Mouse (Mus musculus) stomach, embryonic 14.5 days (tissue): Measurements from ENCODE around the gene Agrp. TPM values are rescaled to one million over a fixed set of nuclear protein-coding genes. Genes with fewer than 3 reads are reported as not detected.

Experiments used
- ATAC-seq: fragments of 200-750 bp; cut with Nextera tagmentation; 2 replicates; pipeline ENCODE4 v1.8.0; 2017; ENCODE audit warnings: low read depth, moderate TSS enrichment; ENCODE audit not compliant: insufficient number of reproducible peaks, insufficient read depth, low FRiP score
- H3K27ac ChIP-seq: fragments of 300-500 bp; sonication (generic); 2 replicates; pipeline ENCODE4 v1.5.1; 2014; ENCODE audit warnings: mild to moderate bottlenecking, low read length, moderate library complexity, mixed read lengths
- H3K27me3 ChIP-seq: fragments of 300-500 bp; sonication (generic); 2 replicates; pipeline ENCODE4 v1.6.1; 2014; ENCODE audit warnings: low read length, control low read depth, mixed read lengths; ENCODE audit not compliant: control insufficient read depth, insufficient read depth
- H3K36me3 ChIP-seq: fragments of 300-500 bp; sonication (generic); 2 replicates; pipeline ENCODE4 v1.6.1; 2014; ENCODE audit warnings: mild to moderate bottlenecking, control low read depth, low read length, moderate library complexity, mixed read lengths; ENCODE audit not compliant: control insufficient read depth, insufficient read depth
- H3K4me1 ChIP-seq: fragments of 300-500 bp; sonication (generic); 2 replicates; pipeline ENCODE4 v1.6.1; 2014; ENCODE audit warnings: low read length, control low read depth, mixed read lengths; ENCODE audit not compliant: control insufficient read depth, insufficient read depth
- H3K4me2 ChIP-seq: fragments of 300-500 bp; sonication (generic); replicated peaks from 2 replicates; pipeline ENCODE4 v1.6.1; 2014; ENCODE audit warnings: low read depth, low read length, control low read depth
- H3K4me3 ChIP-seq: fragments of 300-500 bp; sonication (generic); 2 replicates; pipeline ENCODE4 v1.5.1; 2014; ENCODE audit warnings: low read depth, low read length, control low read depth
- H3K9ac ChIP-seq: fragments of 300-500 bp; sonication (generic); replicated peaks from 2 replicates; pipeline ENCODE4 v1.6.1; 2014; ENCODE audit warnings: low read depth, mild to moderate bottlenecking, control low read depth, low read length, moderate library complexity, mixed read lengths
- H3K9me3 ChIP-seq: fragments of 300-500 bp; sonication (generic); 2 replicates; pipeline ENCODE4 v1.6.1; 2016; ENCODE audit warnings: low read depth, low read length, control low read depth; ENCODE audit not compliant: control insufficient read depth
- WGBS: fragments of 180-500 bp; shearing (Covaris S2); extraction: QIAGEN DNeasy Blood & Tissue Kit; methylation state at CpG from one replicate; pipeline ENCODE4 v1.1.7; 2014; 5-methylcytosine and 5-hydroxymethylcytosine counted together
- polyA plus RNA-seq: library from polyadenylated mRNA; unstranded; fragments of >200 nt; fragmentation: Nextera tagmentation; extraction: Ambion mirVana; gene quantifications from 2 replicates; pipeline ENCODE4 v1.2.1, GENCODE M21; 2014

Gene Agrp
- polyA plus RNA-seq, 1 experiment from 2014 or later, result 1.5 TPM

DNA sequence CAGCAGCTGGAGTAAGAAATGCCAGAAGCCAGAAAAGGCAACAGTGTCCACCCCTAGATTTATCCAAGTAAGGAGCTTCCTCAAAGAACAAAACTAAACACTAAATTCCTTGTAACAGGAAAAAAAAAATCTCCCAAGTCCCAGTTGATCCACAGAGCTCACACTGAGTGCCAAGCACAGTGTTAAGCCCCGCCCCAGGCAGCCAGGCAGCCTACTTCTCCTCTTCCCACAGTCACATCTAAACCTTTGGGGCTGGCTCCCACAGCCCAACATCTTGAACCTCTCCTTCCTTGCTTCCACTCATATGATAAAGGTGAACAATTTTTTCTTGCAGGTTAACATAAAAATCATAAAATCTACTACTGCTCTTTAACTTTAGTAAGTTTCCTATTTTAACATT is 73.3 kb downstream of the Agrp start:
- WGBS, result 88% methylated on average over 1 of the region's 1 CpGs
- no peak overlapping the region for H3K27ac ChIP-seq

DNA sequence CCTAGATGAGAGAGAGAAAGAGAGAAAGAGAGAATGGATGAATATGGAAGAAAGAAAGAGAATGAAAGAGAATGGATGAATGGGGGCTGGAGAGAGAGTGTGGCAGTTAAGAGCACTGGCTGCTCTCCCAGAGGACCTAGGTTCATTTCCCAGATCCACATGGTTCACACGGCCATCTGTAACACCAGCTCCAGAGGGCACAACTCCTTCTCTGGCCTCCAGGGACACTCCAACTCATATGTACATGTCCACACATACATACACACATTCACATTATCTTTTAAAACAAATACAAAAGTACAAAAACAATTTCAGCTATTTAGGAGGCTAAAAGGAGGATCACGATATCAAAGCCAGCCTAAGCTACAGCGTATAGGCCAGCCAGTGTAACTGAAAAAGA is 74.3 kb downstream of the Agrp start:
- no peak overlapping the region for H3K9ac ChIP-seq
- H3K27me3 ChIP-seq, result no peaks in the 10 kb centered on the region
- no peak for ATAC-seq
- H3K4me3 ChIP-seq, result no peak overlapping the region
- peaks cover 15% of the 10 kb centered on the region; the same call in 1 of the 2 replicates for H3K4me1 ChIP-seq
- no peak overlapping the region for H3K4me2 ChIP-seq
- peaks cover 3% of the 10 kb centered on the region; the same call in 1 of the 2 replicates for H3K36me3 ChIP-seq
- H3K27ac ChIP-seq, result no peak overlapping the region
- WGBS, result 82% methylated on average over 3 of the region's 3 CpGs
- no peaks in the 10 kb centered on the region for H3K9me3 ChIP-seq

More for the DNA sequence above, 73.3 kb downstream of the Agrp start:
- no peak for ATAC-seq
- H3K4me1 ChIP-seq, result peaks cover 15% of the 10 kb centered on the region; the same call in 1 of the 2 replicates
- no peaks in the 10 kb centered on the region for H3K27me3 ChIP-seq
- no peak overlapping the region for H3K4me2 ChIP-seq
- H3K9me3 ChIP-seq, result no peaks in the 10 kb centered on the region
- H3K9ac ChIP-seq, result no peak overlapping the region
- H3K36me3 ChIP-seq, result peaks cover 3% of the 10 kb centered on the region; the same call in 1 of the 2 replicates
- no peak overlapping the region for H3K4me3 ChIP-seq

DNA sequence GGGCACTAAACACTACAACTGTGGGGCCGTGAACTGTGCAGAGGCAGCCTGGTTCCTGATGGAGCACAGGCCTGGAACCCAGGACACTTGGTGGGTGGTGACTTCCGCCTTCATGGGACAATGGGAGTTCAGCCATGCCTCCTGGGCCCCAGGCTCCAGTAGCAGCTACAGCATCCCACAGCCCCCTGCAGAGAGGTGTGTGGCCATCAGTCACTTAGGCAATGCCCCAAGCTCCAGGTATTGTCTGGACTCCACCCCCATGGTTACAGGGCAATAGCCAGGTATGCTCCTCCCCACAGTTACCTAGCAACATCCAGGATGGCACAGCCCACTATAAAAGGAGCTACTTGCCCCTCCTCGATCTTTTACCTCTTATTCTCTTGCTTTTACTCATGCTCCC is 82.0 kb downstream of the Agrp start:
- Histone ChIP-seq H3K9ac (no peak overlapping the region), H3K4me3 (no peak overlapping the region), H3K36me3 (no peaks in the 10 kb centered on the region), H3K27ac (no peak overlapping the region), H3K4me1 (no peaks in the 10 kb centered on the region), H3K27me3 (no peaks in the 10 kb centered on the region), H3K9me3 (no peaks in the 10 kb centered on the region), H3K4me2 (no peak overlapping the region)
- no peak for ATAC-seq
- 75% methylated on average over 3 of the region's 3 CpGs for WGBS

DNA sequence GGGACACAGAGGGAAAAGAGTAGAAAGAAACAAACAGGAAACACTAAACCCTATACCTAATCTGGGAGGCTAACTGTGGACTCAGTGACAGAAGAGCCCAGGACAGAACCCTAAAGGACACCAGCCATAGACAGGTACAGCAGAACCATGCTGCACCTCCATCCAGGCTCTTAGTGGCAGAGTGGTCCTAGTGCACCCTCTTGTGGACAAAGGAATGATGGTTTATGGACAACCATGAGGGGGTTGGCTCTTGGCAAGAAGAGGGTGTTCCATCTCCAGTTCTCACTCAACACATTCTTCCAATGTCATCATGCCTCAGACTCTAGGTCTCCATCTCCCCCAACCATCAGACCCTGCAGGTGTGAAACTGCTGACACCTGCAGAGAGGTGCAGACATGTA is 83.1 kb downstream of the Agrp start:
- no peak overlapping the region for H3K4me2 ChIP-seq
- H3K9ac ChIP-seq, result no peak overlapping the region
- H3K27ac ChIP-seq, result no peak overlapping the region
- no peaks in the 10 kb centered on the region for H3K36me3 ChIP-seq
- no peaks in the 10 kb centered on the region for H3K4me1 ChIP-seq
- no peak for ATAC-seq
- no peaks in the 10 kb centered on the region for H3K27me3 ChIP-seq
- H3K9me3 ChIP-seq, result no peaks in the 10 kb centered on the region
- no peak overlapping the region for H3K4me3 ChIP-seq

DNA sequence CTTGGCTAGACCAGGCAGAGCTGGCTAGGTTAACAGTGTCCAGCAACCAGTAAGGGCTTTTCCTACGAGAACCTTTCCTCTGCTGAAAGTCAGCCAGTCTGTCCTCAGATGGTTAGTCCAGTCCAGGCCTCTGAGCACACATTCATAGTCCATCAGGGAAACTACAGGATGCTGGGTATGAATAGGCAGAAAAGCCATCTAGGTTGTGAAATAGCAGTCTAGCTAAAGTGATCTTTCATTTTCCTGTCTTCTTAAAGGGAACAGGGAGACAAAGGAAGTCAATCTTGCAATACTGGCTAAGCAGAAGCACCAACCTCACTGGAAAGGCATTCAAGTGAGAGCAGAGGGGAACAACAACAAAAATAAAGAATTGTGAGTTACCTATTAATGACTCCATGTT is 84.4 kb downstream of the Agrp start:
- H3K9me3 ChIP-seq, result no peaks in the 10 kb centered on the region
- no peak overlapping the region for H3K9ac ChIP-seq
- no peak overlapping the region for H3K4me2 ChIP-seq
- no peak overlapping the region for H3K4me3 ChIP-seq
- no peaks in the 10 kb centered on the region for H3K4me1 ChIP-seq
- WGBS, result 69% methylated on average over 1 of the region's 1 CpGs
- no peaks in the 10 kb centered on the region for H3K36me3 ChIP-seq
- ATAC-seq, result no peak
- H3K27ac ChIP-seq, result no peak overlapping the region
- no peaks in the 10 kb centered on the region for H3K27me3 ChIP-seq

DNA sequence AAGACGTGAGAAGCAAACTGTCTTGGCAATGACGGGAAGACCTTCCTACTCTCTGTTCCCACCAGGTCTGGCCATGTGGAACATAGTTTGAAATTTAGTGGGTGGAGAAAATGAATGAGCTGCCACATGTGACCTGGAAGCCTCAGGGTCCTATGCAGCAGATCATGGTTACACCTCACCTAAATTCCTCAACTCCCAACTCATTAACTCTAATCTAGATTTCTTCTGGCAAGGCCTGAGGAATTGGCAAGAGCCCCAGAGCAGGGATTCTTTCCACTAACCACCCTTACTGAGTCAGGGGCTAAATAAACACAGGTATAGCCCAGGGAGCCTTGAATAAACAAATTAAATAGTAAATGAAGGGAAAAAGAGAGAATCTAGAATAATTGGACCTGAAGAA is 85.2 kb downstream of the Agrp start:
- no peak for ATAC-seq
- no peak overlapping the region for H3K4me3 ChIP-seq
- H3K36me3 ChIP-seq, result no peaks in the 10 kb centered on the region
- H3K27ac ChIP-seq, result no peak overlapping the region
- no peak overlapping the region for H3K4me2 ChIP-seq
- no peak overlapping the region for H3K9ac ChIP-seq
- no peaks in the 10 kb centered on the region for H3K9me3 ChIP-seq
- no peaks in the 10 kb centered on the region for H3K27me3 ChIP-seq
- 0 out of 2 replicates have a peak, but pooled peaks cover 2% of the 10 kb centered on the region for H3K4me1 ChIP-seq
- 90% methylated on average over 2 of the region's 2 CpGs for WGBS

DNA sequence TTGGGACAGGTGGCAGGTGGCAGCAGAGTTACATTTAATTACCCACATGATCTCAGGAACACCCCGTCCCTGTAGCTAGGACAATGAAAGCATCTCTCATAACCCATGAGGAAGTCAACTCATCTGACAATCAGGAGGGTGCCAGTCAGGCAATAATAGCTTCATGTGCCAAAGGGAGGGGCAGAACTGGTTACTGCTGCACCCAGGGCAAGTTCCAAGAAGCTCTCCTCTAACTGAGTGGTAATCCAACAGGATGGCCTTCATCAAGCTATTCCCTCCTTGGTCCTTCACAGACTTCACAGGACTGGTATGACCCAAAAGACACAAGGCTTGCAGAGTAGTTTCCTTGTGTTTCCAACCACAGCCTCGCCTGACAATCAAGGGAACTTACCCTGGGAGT is 87.1 kb downstream of the Agrp start:
- ATAC-seq, result no peak
- H3K9ac ChIP-seq, result no peak overlapping the region
- H3K4me1 ChIP-seq, result peaks cover 5% of the 10 kb centered on the region; the same call in 1 of the 2 replicates
- H3K27me3 ChIP-seq, result no peaks in the 10 kb centered on the region
- no peak overlapping the region for H3K27ac ChIP-seq
- H3K9me3 ChIP-seq, result no peaks in the 10 kb centered on the region
- WGBS, result 52% methylated on average over 2 of the region's 2 CpGs
- H3K4me2 ChIP-seq, result no peak overlapping the region
- H3K36me3 ChIP-seq, result no peaks in the 10 kb centered on the region
- no peak overlapping the region for H3K4me3 ChIP-seq

DNA sequence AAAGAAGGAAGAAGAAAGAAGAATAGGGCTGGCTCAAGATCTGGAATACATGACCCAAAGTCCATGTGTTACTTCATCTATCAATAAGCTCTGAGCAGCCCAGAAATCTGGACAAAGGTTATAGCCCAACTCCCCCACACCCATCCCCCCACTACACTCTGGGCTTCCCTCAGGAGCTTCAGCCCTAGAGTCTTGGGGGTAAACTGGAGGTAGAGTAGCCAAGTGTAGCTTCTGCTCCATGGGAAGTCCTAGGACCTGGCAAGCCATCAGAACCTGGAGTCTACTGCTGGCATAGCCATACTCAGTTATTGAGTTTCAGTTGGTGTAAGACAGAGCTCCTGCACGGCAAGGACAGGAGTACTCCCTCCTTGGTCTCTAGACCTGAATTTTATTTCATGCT is 87.7 kb downstream of the Agrp start:
- H3K27ac ChIP-seq, result no peak overlapping the region
- H3K27me3 ChIP-seq, result no peaks in the 10 kb centered on the region
- no peak overlapping the region for H3K4me2 ChIP-seq
- H3K9me3 ChIP-seq, result no peaks in the 10 kb centered on the region
- H3K36me3 ChIP-seq, result no peaks in the 10 kb centered on the region
- H3K4me3 ChIP-seq, result no peak overlapping the region
- H3K9ac ChIP-seq, result no peak overlapping the region
- peaks cover 10% of the 10 kb centered on the region; the same call in 1 of the 2 replicates for H3K4me1 ChIP-seq
- WGBS, result 81% methylated on average over 1 of the region's 1 CpGs
- no peak for ATAC-seq
